ENCODE assay signal across 10 mouse cellular contexts in the genomic region with DNA sequence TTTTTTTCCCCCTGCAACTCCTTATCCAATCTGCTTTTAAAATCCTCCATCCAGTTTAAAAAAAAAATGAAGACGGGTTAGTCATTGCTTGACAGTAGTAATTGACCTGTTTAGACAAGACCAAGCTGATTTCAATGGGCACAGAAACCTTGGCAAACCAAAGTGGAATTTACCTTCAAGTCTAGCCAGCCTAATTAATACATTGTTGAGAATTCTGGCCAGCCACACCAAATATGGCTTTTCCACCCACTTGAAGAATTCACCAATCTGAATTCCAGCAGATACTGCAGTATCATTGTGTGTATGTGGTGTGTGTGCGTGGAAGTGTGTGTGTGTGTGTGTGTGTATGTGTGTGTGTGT.
DNase-seq lines count a peak whose midpoint lies in the region; ATAC-seq and TF ChIP-seq lines count a peak whose summit lies in the region.
"Had no signal": no experiment of that assay in that cellular context is flagged by ENCODE, and none has a peak within 500 bp of the region (broad histone marks: within the 10 kb centered on the region; RNA-seq: fewer than 3 reads in every experiment).

No protein-coding gene starts in this region.

- H3K27me3 ChIP-seq in liver, embryonic 11.5 days (replicated peaks; ENCODE audit: control insufficient read depth, insufficient read depth, low read length), result peaks cover 2% of the 10 kb centered on the region; the same call in 1 of the 2 replicates
- peaks cover 16% of the 10 kb centered on the region for H3K27me3 ChIP-seq in liver, embryonic 12.5 days (replicated peaks)
- H3K27me3 ChIP-seq in hindbrain, embryonic 15.5 days, result no peaks in the 10 kb centered on the region
- no peaks in the 10 kb centered on the region for H3K27me3 ChIP-seq in neural tube, embryonic 12.5 days (replicated peaks)
- peaks cover 2% of the 10 kb centered on the region; the same call in 1 of the 2 replicates for H3K27me3 ChIP-seq in cerebellum, adult 2 months (ENCODE audit: control insufficient read depth, insufficient read depth, low read length)

- TF ChIP-seq POLR2A in cerebellum, adult 2 months (IDR thresholded peaks at IDR 0.05; ENCODE audit: borderline replicate concordance, insufficient read depth, low read length), result no peak

- TF ChIP-seq CTCF in cerebellum, adult 2 months (IDR thresholded peaks at IDR 0.05; ENCODE audit: borderline replicate concordance, insufficient read depth, low read depth, low read length), result no peak

- no peak overlapping the region for H3K9ac ChIP-seq in liver, embryonic 11.5 days (ENCODE audit: low read depth, low read length)
- H3K9ac ChIP-seq in liver, embryonic 12.5 days, result no peak overlapping the region
- H3K9ac ChIP-seq in hindbrain, embryonic 15.5 days, result no peak overlapping the region
- H3K9ac ChIP-seq in neural tube, embryonic 12.5 days, result no peak overlapping the region
- H3K9ac ChIP-seq: liver, embryonic 15.5 days had no signal

- no peak overlapping the region for H3K27ac ChIP-seq in liver, embryonic 11.5 days (ENCODE audit: low read depth, low read length)
- H3K27ac ChIP-seq in liver, embryonic 12.5 days, result no peak overlapping the region
- 0 out of 2 replicates have a peak overlapping the region, but pooled peaks have one; percentile 36 for H3K27ac ChIP-seq in hindbrain, embryonic 15.5 days (replicated peaks)
- no peak overlapping the region for H3K27ac ChIP-seq in neural tube, embryonic 12.5 days
- H3K27ac ChIP-seq in cerebellum, adult 2 months (ENCODE audit: insufficient read depth, low read length), result no peak overlapping the region
- H3K27ac ChIP-seq: liver, embryonic 15.5 days had no signal

- WGBS in liver, embryonic 11.5 days, result 68% methylated on average over 2 of the region's 2 CpGs
- WGBS in liver, embryonic 12.5 days (ENCODE audit: insufficient replicate concordance), result 55% methylated on average over 2 of the region's 2 CpGs
- WGBS in hindbrain, embryonic 15.5 days, result 42% methylated on average over 2 of the region's 2 CpGs
- 51% methylated on average over 2 of the region's 2 CpGs for WGBS in neural tube, embryonic 12.5 days
- 82% methylated on average over 2 of the region's 2 CpGs for WGBS in cerebellum, adult 2 months

- no peak for ATAC-seq in liver, embryonic 11.5 days (replicated peaks; ENCODE audit: low FRiP score)
- no peak for ATAC-seq in liver, embryonic 12.5 days
- ATAC-seq in hindbrain, embryonic 15.5 days (ENCODE audit: low FRiP score, low read depth), result 0 out of 2 replicates have a peak, but pooled peaks have one; percentile 6
- no peak for ATAC-seq in neural tube, embryonic 12.5 days (ENCODE audit: low FRiP score, low read depth)

- H3K4me2 ChIP-seq in liver, embryonic 11.5 days, result peak overlapping the region; percentile 13; the same call in 1 of the 2 replicates
- no peak overlapping the region for H3K4me2 ChIP-seq in liver, embryonic 12.5 days
- peak overlapping the region; percentile 40 for H3K4me2 ChIP-seq in hindbrain, embryonic 15.5 days
- peak overlapping the region; percentile 21 for H3K4me2 ChIP-seq in neural tube, embryonic 12.5 days (replicated peaks)

- H3K36me3 ChIP-seq in liver, embryonic 11.5 days (ENCODE audit: control insufficient read depth, insufficient read depth, low read length), result no peaks in the 10 kb centered on the region
- H3K36me3 ChIP-seq in liver, embryonic 12.5 days, result no peaks in the 10 kb centered on the region
- no peaks in the 10 kb centered on the region for H3K36me3 ChIP-seq in hindbrain, embryonic 15.5 days
- H3K36me3 ChIP-seq in neural tube, embryonic 12.5 days, result no peaks in the 10 kb centered on the region
- H3K36me3 ChIP-seq: liver, embryonic 15.5 days had no signal

- no peaks in the 10 kb centered on the region for H3K9me3 ChIP-seq in liver, embryonic 11.5 days (ENCODE audit: control insufficient read depth, low read length)
- H3K9me3 ChIP-seq in liver, embryonic 12.5 days (replicated peaks), result no peaks in the 10 kb centered on the region
- no peaks in the 10 kb centered on the region for H3K9me3 ChIP-seq in hindbrain, embryonic 15.5 days
- H3K9me3 ChIP-seq in neural tube, embryonic 12.5 days, result no peaks in the 10 kb centered on the region
- H3K9me3 ChIP-seq: liver, embryonic 15.5 days had no signal

- peaks cover 4% of the 10 kb centered on the region for H3K4me1 ChIP-seq in liver, embryonic 11.5 days (replicated peaks; ENCODE audit: control insufficient read depth, insufficient read depth, low read length)
- peaks cover 19% of the 10 kb centered on the region for H3K4me1 ChIP-seq in liver, embryonic 12.5 days
- peaks cover 25% of the 10 kb centered on the region for H3K4me1 ChIP-seq in hindbrain, embryonic 15.5 days (replicated peaks)
- peaks cover 14% of the 10 kb centered on the region for H3K4me1 ChIP-seq in neural tube, embryonic 12.5 days
- no peaks in the 10 kb centered on the region for H3K4me1 ChIP-seq in cerebellum, adult 2 months (ENCODE audit: control insufficient read depth, insufficient read depth, low read length)

- no peak for DNase-seq in liver, embryonic 11.5 days (ENCODE audit: low spot score)
- peak; percentile 78 for DNase-seq in fat pad, adult 2 months (ENCODE audit: extremely low read depth, low read depth, low spot score)
- DNase-seq in cerebellum, adult 2 months, result no peak
- no peak for DNase-seq in urinary bladder, adult 2 months (ENCODE audit: low spot score)
- no peak for DNase-seq in adrenal gland, adult (ENCODE audit: inconsistent age in 2 of 2, low spot score in 1 of 2)

- no peak overlapping the region for H3K4me3 ChIP-seq in liver, embryonic 11.5 days (ENCODE audit: low read depth, low read length)
- H3K4me3 ChIP-seq in liver, embryonic 12.5 days, result no peak overlapping the region
- H3K4me3 ChIP-seq in hindbrain, embryonic 15.5 days, result no peak overlapping the region
- H3K4me3 ChIP-seq in neural tube, embryonic 12.5 days, result no peak overlapping the region
- no peak overlapping the region for H3K4me3 ChIP-seq in cerebellum, adult 2 months (replicated peaks; ENCODE audit: insufficient read depth, low read depth, low read length)
- H3K4me3 ChIP-seq: erythroblast, embryonic 14.5 days had no signal
